Mouse (Mus musculus) embryonic facial prominence, embryonic 12.5 days (tissue): ENCODE measurements around the gene Mdm4. TPM values are rescaled to one million over a fixed set of nuclear protein-coding genes. Genes with fewer than 3 reads are reported as not detected.

ENCODE experiments used
- ATAC-seq: fragments of 200-750 bp; cut with Nextera tagmentation; 2 replicates; pipeline ENCODE4 v1.8.0; 2017; ENCODE audit not compliant: insufficient number of reproducible peaks, insufficient read depth, low FRiP score, low TSS enrichment
- H3K27ac ChIP-seq: fragments of 300-500 bp; sonication (generic); 2 replicates; pipeline ENCODE4 v1.5.1; 2016; ENCODE audit warnings: mild to moderate bottlenecking
- H3K27me3 ChIP-seq: fragments of 300-500 bp; sonication (generic); 2 replicates; pipeline ENCODE4 v1.6.1; 2016; ENCODE audit warnings: mild to moderate bottlenecking, moderate library complexity
- H3K36me3 ChIP-seq: fragments of 300-500 bp; sonication (generic); 2 replicates; pipeline ENCODE4 v1.6.1; 2016; ENCODE audit warnings: mild to moderate bottlenecking
- H3K4me1 ChIP-seq: fragments of 300-500 bp; sonication (generic); 2 replicates; pipeline ENCODE4 v1.6.1; 2016
- H3K4me2 ChIP-seq: fragments of 300-500 bp; sonication (generic); replicated peaks from 2 replicates; pipeline ENCODE4 v1.6.1; 2016; ENCODE audit warnings: mild to moderate bottlenecking, moderate library complexity
- H3K4me3 ChIP-seq: fragments of 300-500 bp; sonication (generic); 2 replicates; pipeline ENCODE4 v1.5.1; 2016; ENCODE audit warnings: mild to moderate bottlenecking
- H3K9ac ChIP-seq: fragments of 300-500 bp; sonication (generic); 2 replicates; pipeline ENCODE4 v1.6.1; 2016; ENCODE audit warnings: mild to moderate bottlenecking, moderate library complexity
- H3K9me3 ChIP-seq: fragments of 300-500 bp; sonication (generic); 2 replicates; pipeline ENCODE4 v1.6.1; 2016; ENCODE audit warnings: mild to moderate bottlenecking, moderate library complexity
- WGBS: fragments of 180-500 bp; shearing (Covaris S2); methylation state at CpG from one replicate; pipeline ENCODE4 v1.1.7; 2016; 5-methylcytosine and 5-hydroxymethylcytosine counted together
- polyA plus RNA-seq: library from polyadenylated mRNA; unstranded; fragments of >200 nt; fragmentation: Nextera tagmentation; extraction: Ambion mirVana; gene quantifications from 2 replicates; pipeline ENCODE4 v1.2.1, GENCODE M21; 2016

The Mdm4 gene
- polyA plus RNA-seq, 1 experiment from 2014 or later: 46.9 TPM

GRCm38 (mm10) chr1:132932421-132932820 lies 97.9 kb downstream of the Mdm4 start:
- Histone ChIP-seq H3K4me2 (no peak overlapping the region), H3K27ac (no peak overlapping the region), H3K27me3 (0 out of 2 replicates have a peak, but pooled peaks cover 3% of the 10 kb centered on the region), H3K4me1 (0 out of 2 replicates have a peak, but pooled peaks cover 7% of the 10 kb centered on the region), H3K36me3 (no peaks in the 10 kb centered on the region), H3K9me3 (no peaks in the 10 kb centered on the region), H3K9ac (no peak overlapping the region), H3K4me3 (no peak overlapping the region)
- 86% methylated on average over 2 of the region's 2 CpGs for WGBS
- no peak for ATAC-seq

- WGBS: 62% methylated on average over 4 of the region's 4 CpGs
- Histone ChIP-seq H3K4me1 (0 out of 2 replicates have a peak, but pooled peaks cover 7% of the 10 kb centered on the region), H3K9ac (no peak overlapping the region), H3K36me3 (no peaks in the 10 kb centered on the region), H3K27ac (no peak overlapping the region), H3K9me3 (no peaks in the 10 kb centered on the region), H3K4me3 (no peak overlapping the region), H3K27me3 (0 out of 2 replicates have a peak, but pooled peaks cover 3% of the 10 kb centered on the region), H3K4me2 (no peak overlapping the region)
- no peak for ATAC-seq
Observed at GRCm38 (mm10) chr1:132930291-132930690, 100.1 kb downstream of the Mdm4 start.

GRCm38 (mm10) chr1:132928907-132929250 lies 101.5 kb downstream of the Mdm4 start:
- ATAC-seq: no peak
- Histone ChIP-seq H3K9me3 (no peaks in the 10 kb centered on the region), H3K4me2 (0 out of 2 replicates have a peak overlapping the region, but pooled peaks have one; percentile 5), H3K27me3 (0 out of 2 replicates have a peak, but pooled peaks cover 3% of the 10 kb centered on the region), H3K4me1 (no peaks in the 10 kb centered on the region), H3K36me3 (no peaks in the 10 kb centered on the region), H3K27ac (no peak overlapping the region), H3K4me3 (no peak overlapping the region), H3K9ac (no peak overlapping the region)
- 63% methylated on average over 3 of the region's 3 CpGs for WGBS

DNA sequence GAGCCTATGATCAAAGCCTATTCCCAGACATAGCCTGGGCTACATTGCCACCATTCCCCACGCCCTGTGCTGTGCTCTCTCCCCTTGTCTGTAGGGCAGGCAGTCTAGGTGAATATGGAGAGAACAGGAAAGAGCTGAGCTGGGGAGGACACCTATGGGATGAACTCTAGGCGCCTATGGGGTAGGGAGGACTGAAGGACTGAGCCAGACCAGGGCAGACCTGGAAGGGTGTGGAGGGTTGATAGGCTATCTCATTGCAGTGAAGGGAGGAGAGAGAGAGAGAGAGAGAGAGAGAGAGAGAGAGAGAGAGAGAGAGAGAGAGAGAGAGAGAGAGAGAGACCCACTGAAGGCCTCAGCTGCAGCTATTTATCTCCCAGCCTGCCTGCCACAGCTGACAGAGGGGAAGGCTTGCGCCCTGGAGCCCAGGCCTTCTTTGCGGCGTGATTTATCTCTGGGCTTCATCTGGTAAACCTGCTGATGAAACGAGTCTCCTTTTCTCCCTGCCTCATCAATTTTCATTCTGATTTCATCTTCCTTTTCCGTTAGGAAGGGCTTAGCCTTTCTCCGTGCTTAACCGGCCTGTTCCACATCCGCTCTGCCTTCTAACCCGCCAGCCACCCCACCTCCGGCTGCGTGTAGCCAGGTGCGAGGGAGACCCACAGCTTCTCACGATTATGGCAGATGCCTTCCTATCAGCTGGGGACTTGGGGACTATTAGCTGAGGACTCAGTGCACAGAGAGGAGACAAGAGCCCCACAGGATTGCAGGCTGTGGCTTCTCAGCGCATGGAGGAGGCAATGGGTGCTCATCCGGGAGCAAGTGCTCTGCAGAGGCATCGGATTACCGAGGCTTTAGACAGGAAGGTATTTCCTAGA lies 102.1 kb downstream of the Mdm4 start:
- H3K9me3 ChIP-seq: no peaks in the 10 kb centered on the region
- H3K9ac ChIP-seq: no peak overlapping the region
- H3K4me3 ChIP-seq: no peak overlapping the region
- no peaks in the 10 kb centered on the region for H3K36me3 ChIP-seq
- H3K27me3 ChIP-seq: 0 out of 2 replicates have a peak, but pooled peaks cover 3% of the 10 kb centered on the region
- 0 out of 2 replicates have a peak overlapping the region, but pooled peaks have one; percentile 5 for H3K4me2 ChIP-seq
- no peaks in the 10 kb centered on the region for H3K4me1 ChIP-seq
- ATAC-seq: peak; percentile 35; the same call in 1 of the 2 replicates
- no peak overlapping the region for H3K27ac ChIP-seq
- 41% methylated on average over 19 of the region's 19 CpGs for WGBS

- WGBS: 83% methylated on average over 7 of the region's 7 CpGs
- no peaks in the 10 kb centered on the region for H3K36me3 ChIP-seq
- H3K9ac ChIP-seq: no peak overlapping the region
- no peak for ATAC-seq
- H3K4me2 ChIP-seq: no peak overlapping the region
- H3K4me1 ChIP-seq: peaks cover 9% of the 10 kb centered on the region
- no peak overlapping the region for H3K27ac ChIP-seq
- no peak overlapping the region for H3K4me3 ChIP-seq
- H3K27me3 ChIP-seq: peaks cover 13% of the 10 kb centered on the region; the same call in 1 of the 2 replicates
- H3K9me3 ChIP-seq: no peaks in the 10 kb centered on the region
Observed at GRCm38 (mm10) chr1:132925270-132925669, 105.1 kb downstream of the Mdm4 start.

- Histone ChIP-seq H3K4me2 (no peak overlapping the region), H3K27me3 (peaks cover 24% of the 10 kb centered on the region), H3K9ac (no peak overlapping the region), H3K36me3 (no peaks in the 10 kb centered on the region), H3K4me1 (peaks cover 12% of the 10 kb centered on the region), H3K4me3 (no peak overlapping the region), H3K27ac (no peak overlapping the region), H3K9me3 (no peaks in the 10 kb centered on the region)
- WGBS: 83% methylated on average over 9 of the region's 9 CpGs
- ATAC-seq: no peak
Observed at GRCm38 (mm10) chr1:132922257-132922656, 108.1 kb downstream of the Mdm4 start.

DNA sequence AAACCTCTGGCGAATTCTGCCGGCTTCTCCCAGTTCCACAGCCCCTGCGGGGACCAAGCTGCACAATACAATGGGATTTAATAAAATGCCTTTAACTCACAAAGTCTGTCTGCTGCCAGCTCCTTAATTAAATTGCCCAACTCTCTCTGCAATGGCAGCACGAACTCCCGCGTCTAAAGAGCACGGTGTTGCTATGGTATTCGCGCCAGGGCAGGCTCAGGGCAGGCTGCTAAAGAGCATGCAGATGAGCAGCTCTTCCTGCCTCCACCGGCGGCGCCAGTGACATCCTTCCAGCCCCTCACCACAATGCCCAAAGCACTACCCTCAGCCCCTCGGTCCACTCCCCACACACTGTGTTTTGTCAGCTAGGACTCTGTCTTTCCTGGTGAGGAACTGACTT lies 109.3 kb downstream of the Mdm4 start:
- ATAC-seq: no peak
- 7% methylated on average over 13 of the region's 13 CpGs for WGBS
- peak overlapping the region; percentile 25 for H3K4me2 ChIP-seq
- H3K4me1 ChIP-seq: peaks cover 12% of the 10 kb centered on the region
- no peaks in the 10 kb centered on the region for H3K9me3 ChIP-seq
- H3K27ac ChIP-seq: no peak overlapping the region
- no peaks in the 10 kb centered on the region for H3K36me3 ChIP-seq
- H3K9ac ChIP-seq: no peak overlapping the region
- peaks cover 25% of the 10 kb centered on the region for H3K27me3 ChIP-seq
- H3K4me3 ChIP-seq: no peak overlapping the region

DNA sequence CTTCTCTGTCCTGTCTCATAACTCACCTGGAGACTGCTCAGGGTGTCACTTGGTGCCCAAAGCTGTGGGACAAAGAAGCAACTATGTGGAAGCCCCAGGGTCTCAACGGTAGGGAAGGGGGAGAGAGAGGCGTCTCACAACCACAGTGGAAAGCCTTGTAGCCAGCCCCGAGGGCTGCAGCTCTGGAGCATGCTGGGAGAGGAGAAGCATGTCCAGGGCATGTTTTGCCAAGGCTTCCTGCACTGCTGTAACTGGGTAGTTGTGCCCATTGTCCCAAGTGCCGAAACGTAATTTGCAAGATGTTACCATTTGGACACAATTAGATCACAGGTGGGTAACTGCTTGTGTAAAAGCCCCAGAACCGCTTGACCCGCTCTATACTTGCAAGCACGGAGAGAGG lies 111.1 kb downstream of the Mdm4 start:
- H3K36me3 ChIP-seq: no peaks in the 10 kb centered on the region
- peaks cover 25% of the 10 kb centered on the region for H3K27me3 ChIP-seq
- H3K4me1 ChIP-seq: peaks cover 12% of the 10 kb centered on the region
- 76% methylated on average over 8 of the region's 8 CpGs for WGBS
- no peaks in the 10 kb centered on the region for H3K9me3 ChIP-seq
- no peak overlapping the region for H3K27ac ChIP-seq
- no peak overlapping the region for H3K4me2 ChIP-seq
- no peak for ATAC-seq
- no peak overlapping the region for H3K9ac ChIP-seq
- H3K4me3 ChIP-seq: no peak overlapping the region

GRCm38 (mm10) chr1:132918117-132918680 lies 112.2 kb downstream of the Mdm4 start:
- Histone ChIP-seq H3K27ac (no peak overlapping the region), H3K4me2 (no peak overlapping the region), H3K4me1 (peaks cover 12% of the 10 kb centered on the region), H3K4me3 (no peak overlapping the region), H3K9ac (no peak overlapping the region), H3K36me3 (no peaks in the 10 kb centered on the region), H3K27me3 (peaks cover 25% of the 10 kb centered on the region), H3K9me3 (no peaks in the 10 kb centered on the region)
- 15% methylated on average over 10 of the region's 10 CpGs for WGBS
- ATAC-seq: no peak

DNA sequence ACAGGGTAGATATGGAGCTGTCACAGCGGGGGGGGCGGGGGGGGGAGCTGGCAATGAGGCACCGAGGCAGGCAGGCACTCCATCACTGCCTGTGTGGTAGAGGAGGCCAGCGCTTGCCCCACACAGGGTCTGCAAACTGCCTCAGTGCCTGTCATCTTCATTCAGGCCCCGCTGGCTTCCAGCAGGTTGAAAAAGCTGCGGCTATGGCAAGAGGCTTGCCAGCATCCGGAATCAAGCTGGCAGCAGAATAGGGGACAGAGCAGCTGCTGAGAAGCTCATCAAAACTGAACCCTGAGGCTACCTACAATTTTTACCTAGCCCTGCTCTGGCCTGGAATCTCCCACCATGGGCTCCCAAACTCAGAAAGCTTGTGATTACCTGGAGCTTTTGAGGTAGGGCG lies 112.8 kb downstream of the Mdm4 start:
- H3K4me2 ChIP-seq: no peak overlapping the region
- H3K27me3 ChIP-seq: peaks cover 25% of the 10 kb centered on the region
- no peaks in the 10 kb centered on the region for H3K9me3 ChIP-seq
- no peak overlapping the region for H3K4me3 ChIP-seq
- no peak overlapping the region for H3K9ac ChIP-seq
- WGBS: 17% methylated on average over 8 of the region's 8 CpGs
- H3K27ac ChIP-seq: no peak overlapping the region
- H3K36me3 ChIP-seq: no peaks in the 10 kb centered on the region
- peaks cover 12% of the 10 kb centered on the region for H3K4me1 ChIP-seq
- no peak for ATAC-seq

- Histone ChIP-seq H3K9me3 (no peaks in the 10 kb centered on the region), H3K4me3 (no peak overlapping the region), H3K9ac (no peak overlapping the region), H3K27me3 (peaks cover 15% of the 10 kb centered on the region; the same call in 1 of the 2 replicates), H3K36me3 (no peaks in the 10 kb centered on the region), H3K27ac (no peak overlapping the region), H3K4me1 (peaks cover 7% of the 10 kb centered on the region), H3K4me2 (no peak overlapping the region)
- 59% methylated on average over 6 of the region's 6 CpGs for whole genome bisulfite sequencing
- no peak for ATAC-seq
Observed at GRCm38 (mm10) chr1:132915849-132916493, 114.4 kb downstream of the Mdm4 start.
